Mouse (Mus musculus): ENCODE results near the gene A930009A15Rik.

A930009A15Rik gene

GRCm38 (mm10) chr10:115569712-115570491 lies at the start of gene A930009A15Rik:
TSS of gene A930009A15Rik (plus strand) at chr10:115569986.
- no peak for DNase-seq

GRCm38 (mm10) chr10:115520200-115521080 lies 49.3 kb upstream of the A930009A15Rik start:
- DNase-seq = no peak

- no peak for DNase-seq
Observed at GRCm38 (mm10) chr10:115521081-115521451, 48.7 kb upstream of the A930009A15Rik start.

- no peak for DNase-seq
Observed at GRCm38 (mm10) chr10:115528892-115529291, 40.9 kb upstream of the A930009A15Rik start.

- DNase-seq = no peak
Observed at GRCm38 (mm10) chr10:115529768-115530167, 40.0 kb upstream of the A930009A15Rik start.

- no peak for DNase-seq
Observed at GRCm38 (mm10) chr10:115530746-115531145, 39.0 kb upstream of the A930009A15Rik start.

GRCm38 (mm10) chr10:115542917-115543316 lies 26.9 kb upstream of the A930009A15Rik start:
- peak; percentile 29 for DNase-seq

GRCm38 (mm10) chr10:115550253-115550652 lies 19.5 kb upstream of the A930009A15Rik start:
- peak; percentile 3 for DNase-seq

- no peak for DNase-seq
Observed at GRCm38 (mm10) chr10:115551069-115551468, 18.7 kb upstream of the A930009A15Rik start.

GRCm38 (mm10) chr10:115553352-115554113 lies 16.3 kb upstream of the A930009A15Rik start:
- DNase-seq = no peak

GRCm38 (mm10) chr10:115555191-115555765 lies 14.5 kb upstream of the A930009A15Rik start:
- no peak for DNase-seq

- no peak for DNase-seq
Observed at GRCm38 (mm10) chr10:115556738-115557242, 13.0 kb upstream of the A930009A15Rik start.

- DNase-seq = peak; percentile 36
Observed at GRCm38 (mm10) chr10:115561136-115561880, 8.5 kb upstream of the A930009A15Rik start.

- no peak for DNase-seq
Observed at GRCm38 (mm10) chr10:115562911-115563686, 6.7 kb upstream of the A930009A15Rik start.

GRCm38 (mm10) chr10:115563961-115564360 lies 5.8 kb upstream of the A930009A15Rik start:
- no peak for DNase-seq

- DNase-seq = no peak
Observed at GRCm38 (mm10) chr10:115570577-115570976, 791 bp downstream of the A930009A15Rik start.

- DNase-seq = no peak
Observed at GRCm38 (mm10) chr10:115571317-115571716, 1.5 kb downstream of the A930009A15Rik start.

GRCm38 (mm10) chr10:115571734-115572440 lies 2.1 kb downstream of the A930009A15Rik start:
- no peak for DNase-seq

- DNase-seq = no peak
Observed at GRCm38 (mm10) chr10:115579076-115579475, 9.3 kb downstream of the A930009A15Rik start.

GRCm38 (mm10) chr10:115579494-115579893 lies 9.7 kb downstream of the A930009A15Rik start:
- DNase-seq = no peak
